Mouse (Mus musculus) telencephalon, adult 2 months (tissue): Measurements from ENCODE around the gene Htra3.
A peak's percentile ranks its signal among the peaks of the same experiment; 100 is the strongest.

ENCODE experiments used
- DNase-seq: peaks from one replicate; pipeline ENCODE4 v3.0.0-alpha.2; 2011; ENCODE audit warnings: low read depth, low spot score

The Htra3 gene

DNA sequence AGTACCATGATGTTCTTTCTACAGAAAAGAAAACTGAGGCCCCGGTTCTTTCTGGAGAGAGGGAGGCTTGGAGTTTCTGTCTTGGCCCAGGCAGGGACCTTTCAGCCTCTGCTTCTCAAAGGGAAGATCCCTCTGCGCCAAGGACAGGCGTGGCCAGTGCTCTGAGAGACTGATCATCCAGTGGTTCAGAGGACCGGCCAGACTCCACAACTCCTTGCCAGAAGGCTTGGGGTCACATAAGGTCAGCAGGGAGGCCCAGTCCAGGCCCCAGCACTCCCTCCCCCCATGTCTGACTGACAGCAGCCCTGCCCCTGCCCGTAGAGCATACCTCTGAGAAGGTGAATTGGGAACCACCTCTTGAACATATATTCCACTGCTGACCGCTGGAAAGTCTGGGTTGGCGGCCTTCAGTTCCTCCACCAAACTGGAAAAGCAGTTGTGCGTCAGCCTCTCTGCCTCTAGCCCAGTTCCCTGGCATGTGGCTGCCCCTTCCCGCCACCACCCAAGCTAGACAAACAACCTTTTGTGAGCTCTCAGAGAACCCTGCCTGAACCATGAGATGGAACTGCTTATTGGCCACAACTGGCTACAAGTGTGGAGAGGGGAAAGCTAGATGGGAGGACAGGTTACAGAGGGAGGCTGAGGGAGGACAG, 25.7 kb downstream of the Htra3 start:
- DNase-seq, result no peak

- no peak for DNase-seq
Observed at GRCm38 (mm10) chr5:35652872-35653271, 26.7 kb downstream of the Htra3 start.

DNA sequence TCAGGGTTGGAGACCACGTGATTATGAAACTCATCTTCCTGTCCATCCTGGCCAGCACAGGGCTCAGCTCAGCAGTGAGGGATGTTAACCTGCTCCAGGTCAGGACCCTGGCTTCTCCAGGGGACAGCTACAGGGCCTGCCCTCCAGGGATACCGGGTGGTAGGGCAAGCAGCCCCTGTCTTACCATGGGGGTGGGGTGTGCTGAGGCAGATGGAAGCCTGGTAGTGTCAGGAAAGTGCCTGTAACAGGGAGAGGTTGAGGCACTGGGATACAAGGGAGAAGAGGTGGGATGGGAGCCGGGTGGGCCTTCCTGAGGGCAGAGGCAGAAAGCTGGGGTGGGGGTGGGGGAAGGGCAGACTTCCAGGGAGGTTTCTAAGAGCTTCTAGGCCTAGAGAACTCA, 27.3 kb downstream of the Htra3 start:
- DNase-seq, result no peak

DNA sequence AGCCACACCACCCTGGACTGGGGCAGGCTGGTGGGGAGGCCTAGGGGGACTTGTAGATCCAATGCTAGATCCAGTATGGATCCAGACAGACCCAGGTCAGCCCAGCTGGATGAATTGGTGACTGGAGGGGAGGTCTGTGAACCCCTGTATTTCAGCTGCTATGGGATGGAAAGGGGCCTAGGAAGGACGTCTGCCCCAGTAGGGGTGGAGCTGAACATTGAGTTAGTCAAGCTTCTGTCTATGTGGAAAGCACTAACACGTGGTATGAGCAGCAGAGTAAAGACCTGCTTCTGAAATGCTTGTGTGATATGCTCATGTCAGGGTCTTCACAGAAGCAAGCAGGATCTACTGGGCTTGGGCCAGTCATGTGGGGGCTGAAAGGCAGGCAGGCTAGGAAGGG, 31.4 kb downstream of the Htra3 start:
- DNase-seq, result no peak

GRCm38 (mm10) chr5:35647562-35647961, 32.0 kb downstream of the Htra3 start:
- DNase-seq, result no peak

DNA sequence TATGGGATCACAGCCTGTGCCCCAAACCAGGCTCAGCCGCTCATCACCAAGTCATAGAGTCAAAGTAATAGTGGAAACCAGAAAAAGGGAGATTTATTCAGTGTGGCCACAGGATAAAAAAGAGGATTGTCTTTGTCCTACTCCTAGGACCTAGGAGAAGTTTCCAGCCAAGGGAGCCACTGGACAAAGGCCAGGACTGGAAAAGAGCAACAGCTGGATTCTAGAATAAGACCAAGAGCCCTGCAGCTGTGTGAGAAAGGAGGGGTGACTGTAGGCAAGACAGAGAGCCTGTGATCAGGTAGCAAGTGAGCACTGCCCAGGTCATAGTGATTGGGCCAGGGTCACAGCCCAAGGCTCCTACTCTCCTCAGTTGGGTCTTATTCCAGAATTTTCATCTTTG, 32.7 kb downstream of the Htra3 start:
- no peak for DNase-seq

- no peak for DNase-seq
Observed at GRCm38 (mm10) chr5:35645938-35646493, 33.6 kb downstream of the Htra3 start.

- DNase-seq, result no peak
Observed at GRCm38 (mm10) chr5:35644082-35644481, 35.5 kb downstream of the Htra3 start.

DNA sequence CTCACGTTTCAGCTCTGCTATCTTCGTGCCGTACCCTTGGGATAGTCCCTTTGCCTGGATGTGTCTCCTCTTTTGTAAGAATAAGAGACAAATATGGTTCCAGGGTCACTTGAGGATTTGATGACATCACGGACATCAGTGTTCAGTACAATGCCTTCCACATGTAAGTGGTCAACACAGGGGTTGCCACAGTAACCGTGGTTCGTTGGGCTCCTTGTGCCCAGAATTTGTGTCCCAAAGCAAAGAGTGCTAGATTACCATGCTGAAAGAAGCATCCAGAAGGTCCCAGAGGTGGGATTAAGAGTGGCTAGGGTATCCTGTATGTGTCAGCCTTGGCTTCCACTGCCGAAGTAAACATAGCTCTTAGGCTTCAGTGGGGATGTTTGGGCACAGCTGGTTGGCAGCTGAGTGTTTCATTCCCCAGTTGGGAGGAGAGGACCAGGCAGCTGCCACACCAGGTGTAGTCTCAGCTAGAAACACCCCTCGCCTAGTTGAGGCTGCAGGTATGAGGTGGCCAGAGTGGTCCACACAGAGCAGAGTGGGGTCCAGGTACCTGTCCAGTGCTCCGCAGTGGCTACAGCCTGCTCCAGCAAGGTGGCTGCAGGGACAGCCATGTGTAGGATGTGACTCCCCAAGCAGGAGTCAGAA, 36.1 kb downstream of the Htra3 start:
- DNase-seq, result no peak

DNA sequence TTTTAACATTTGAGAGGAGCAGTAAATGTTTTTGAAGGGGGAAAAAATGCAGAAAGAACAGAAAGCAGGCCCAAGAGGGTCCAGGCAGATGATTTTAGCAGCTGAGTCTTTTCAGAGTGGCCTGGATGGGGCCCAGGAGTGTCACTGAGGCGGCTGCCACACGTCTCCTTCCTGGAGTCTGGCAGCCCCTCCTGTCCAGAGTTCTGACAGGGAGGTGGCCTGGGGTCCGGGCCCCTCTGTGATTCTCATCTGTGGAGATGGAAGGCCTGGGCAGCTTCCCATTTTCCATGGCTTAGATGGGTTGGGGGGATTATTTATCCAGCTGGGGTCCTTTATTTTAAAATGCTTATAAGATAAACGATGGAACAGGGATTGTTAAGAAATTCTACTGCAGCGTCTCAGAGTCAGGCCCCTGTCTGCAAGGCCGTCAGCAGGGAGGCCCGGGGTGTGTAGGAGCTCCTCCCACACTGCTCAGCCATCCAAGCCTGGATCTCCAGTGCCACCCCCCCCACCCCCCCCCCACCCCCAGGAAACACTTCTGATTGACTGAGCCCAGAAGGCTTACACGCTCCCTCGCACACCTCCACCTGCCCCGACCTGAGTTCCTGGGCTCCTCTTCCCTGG, 37.5 kb downstream of the Htra3 start:
- no peak for DNase-seq

- DNase-seq, result no peak
Observed at GRCm38 (mm10) chr5:35636016-35636415, 43.6 kb downstream of the Htra3 start.

DNA sequence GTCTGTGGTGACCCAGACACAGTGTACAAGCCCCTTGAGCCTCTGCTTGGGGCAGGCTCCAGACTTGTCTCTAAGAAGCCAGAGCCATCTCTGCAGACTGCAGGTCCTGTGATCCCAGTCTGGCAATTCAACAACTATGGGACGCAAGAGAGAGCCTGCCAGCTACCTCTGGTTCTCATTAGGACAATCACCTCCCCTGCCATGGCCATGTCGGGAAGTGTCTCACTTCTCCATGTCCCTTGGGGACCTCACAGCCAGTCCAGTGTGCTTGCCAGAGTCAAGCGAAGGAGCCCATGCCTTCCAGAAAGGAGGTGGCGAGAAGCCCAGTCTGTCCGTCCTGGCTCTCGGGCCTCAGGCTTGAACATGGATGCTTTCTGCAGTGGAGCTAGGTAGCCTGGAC, 46.7 kb downstream of the Htra3 start:
- DNase-seq, result no peak

GRCm38 (mm10) chr5:35631755-35632154, 47.8 kb downstream of the Htra3 start:
- no peak for DNase-seq

DNA sequence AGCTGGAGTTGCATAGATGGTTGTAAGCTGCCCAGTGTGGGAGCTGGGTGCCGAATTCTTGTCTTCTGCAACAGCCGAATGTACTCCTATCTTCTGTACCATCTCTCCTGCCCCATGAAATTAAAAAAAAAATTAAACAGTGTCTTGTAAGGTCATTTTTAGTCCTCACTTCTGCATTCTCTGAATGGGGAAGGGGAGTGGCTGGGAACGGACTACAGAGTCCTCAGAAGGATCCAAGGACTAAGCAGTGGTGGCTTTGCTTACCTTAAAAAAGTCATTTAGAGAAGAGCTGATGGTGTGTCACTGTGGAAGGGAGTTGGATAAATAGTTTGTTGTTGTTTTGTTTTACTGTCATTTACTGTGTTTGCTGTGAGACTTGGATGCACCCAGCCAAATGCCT, 48.4 kb downstream of the Htra3 start:
- DNase-seq, result no peak

GRCm38 (mm10) chr5:35630706-35631105, 48.9 kb downstream of the Htra3 start:
- no peak for DNase-seq

DNA sequence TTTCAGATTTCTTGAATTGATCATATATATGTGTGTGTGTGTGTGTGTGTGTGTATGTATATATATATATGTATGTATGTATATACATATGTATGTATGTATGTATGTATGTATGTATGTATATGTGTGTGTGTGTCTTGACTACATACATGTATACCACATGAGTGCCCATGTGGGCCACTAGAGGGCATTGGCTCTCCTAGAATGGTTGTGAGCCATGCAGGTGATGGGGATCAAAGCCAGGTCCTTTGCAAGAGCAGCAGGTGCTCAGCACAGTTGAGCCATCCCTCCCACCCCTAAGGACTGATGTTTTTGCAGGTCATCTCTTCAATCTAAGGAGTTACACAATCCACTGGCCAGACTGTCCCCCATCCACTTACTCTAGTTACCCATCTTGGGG, 50.2 kb downstream of the Htra3 start:
- DNase-seq, result no peak

- peak; percentile 29 for DNase-seq
Observed at GRCm38 (mm10) chr5:35628685-35629084, 50.9 kb downstream of the Htra3 start.

- DNase-seq, result no peak
Observed at GRCm38 (mm10) chr5:35627307-35627840, 52.2 kb downstream of the Htra3 start.

DNA sequence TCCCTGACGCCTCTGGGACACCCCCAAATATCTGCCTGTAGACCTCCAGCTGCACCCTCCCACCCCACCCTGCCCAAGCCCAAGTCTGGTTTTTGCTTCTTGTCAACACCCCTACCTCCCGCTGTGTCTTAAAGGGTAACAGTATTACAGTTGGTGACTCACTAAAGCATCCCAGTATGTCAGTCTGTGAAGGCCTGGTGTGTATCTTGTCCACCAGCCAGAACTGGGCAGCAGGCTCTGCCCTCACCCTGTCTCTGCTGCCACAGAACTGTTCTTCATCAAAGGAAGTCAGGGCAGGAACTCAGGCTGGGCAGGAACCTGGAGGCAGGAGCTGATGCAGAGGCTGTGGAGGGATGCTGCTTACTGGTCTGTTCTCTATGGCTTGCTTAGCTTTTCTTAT, 53.2 kb downstream of the Htra3 start:
- no peak for DNase-seq

DNA sequence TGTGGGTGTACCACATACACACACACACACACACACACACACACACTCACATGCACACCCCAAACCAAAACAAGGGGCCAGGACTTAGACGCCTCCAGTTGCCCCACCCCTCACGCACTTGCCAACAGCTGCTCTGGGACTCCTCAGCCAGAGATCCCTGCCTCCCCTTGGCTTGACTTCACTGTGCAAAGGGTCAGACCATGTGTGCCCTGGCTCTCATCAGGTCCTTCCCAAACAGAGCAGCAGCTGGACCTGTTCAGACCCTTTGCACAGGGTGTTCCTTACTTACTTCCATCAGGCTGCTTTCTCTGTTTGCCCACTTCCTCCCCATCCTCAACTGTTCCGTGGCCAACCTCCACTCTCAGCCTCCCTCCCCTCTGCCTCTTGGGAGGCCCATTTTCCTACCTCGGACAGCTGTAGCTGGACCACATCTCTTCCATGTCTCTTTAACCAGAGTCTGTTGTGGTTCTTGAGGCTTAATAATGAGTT, 54.8 kb downstream of the Htra3 start:
- DNase-seq, result no peak

- DNase-seq, result no peak
Observed at GRCm38 (mm10) chr5:35623831-35624230, 55.8 kb downstream of the Htra3 start.

DNA sequence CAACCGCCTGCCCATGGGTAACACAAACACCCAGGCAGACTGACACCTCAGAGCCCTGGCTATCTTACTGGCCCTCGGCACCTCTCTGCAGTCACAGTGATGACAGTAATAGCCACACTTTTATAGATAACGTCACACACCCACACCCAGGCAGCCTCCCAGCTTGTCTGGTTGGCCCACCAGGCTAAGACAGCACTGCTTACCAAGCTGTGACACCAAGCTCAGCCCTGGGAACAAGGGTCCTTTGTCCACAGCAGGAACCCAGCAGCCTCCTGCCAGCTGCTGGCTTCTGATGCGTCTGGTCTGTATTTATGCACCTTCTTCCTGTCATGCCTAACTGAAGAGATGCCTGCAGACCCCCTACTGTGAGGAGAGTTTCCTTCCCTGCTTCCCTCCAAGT, 58.5 kb downstream of the Htra3 start:
- no peak for DNase-seq
